Mouse (Mus musculus): ENCODE measurements around the gene Pou3f1. TPM values are rescaled to one million over a fixed set of nuclear protein-coding genes. Genes with fewer than 3 reads are reported as not detected.
"Not testable (repeated sequence)": the region's sequence is repeated elsewhere in the genome, so short reads cannot be mapped to it uniquely, and the experiment has no call there.

Gene Pou3f1
- total RNA-seq, 2 experiments from 2014 or later: 0.38 to 0.43 TPM

GRCm38 (mm10) chr4:124692416-124692861 is 35.8 kb downstream of the Pou3f1 start:
- no peak for DNase-seq

GRCm38 (mm10) chr4:124693135-124693894 is 36.7 kb downstream of the Pou3f1 start, which contains the start of gene Utp11:
TSS of gene Utp11 (minus strand) at chr4:124693600.
- DNase-seq: peak; percentile 87

GRCm38 (mm10) chr4:124694572-124694971 is 38.0 kb downstream of the Pou3f1 start:
- peak; percentile 38 for DNase-seq

- DNase-seq: peak; percentile 74
Observed at GRCm38 (mm10) chr4:124695786-124696516, 39.3 kb downstream of the Pou3f1 start.

GRCm38 (mm10) chr4:124699791-124700190 is 43.2 kb downstream of the Pou3f1 start:
- DNase-seq: peak; percentile 65

GRCm38 (mm10) chr4:124700248-124700971 is 43.8 kb downstream of the Pou3f1 start, which contains the start of gene Fhl3:
TSS of gene Fhl3 (plus strand) at chr4:124700701.
- peak; percentile 83 for DNase-seq

- DNase-seq: peak; percentile 80
Observed at GRCm38 (mm10) chr4:124701052-124701845, 44.6 kb downstream of the Pou3f1 start.

GRCm38 (mm10) chr4:124701916-124702315 is 45.3 kb downstream of the Pou3f1 start:
- peak; percentile 58 for DNase-seq

GRCm38 (mm10) chr4:124703406-124703805 is 46.8 kb downstream of the Pou3f1 start:
- peak; percentile 74 for DNase-seq

GRCm38 (mm10) chr4:124703881-124704796 is 47.5 kb downstream of the Pou3f1 start:
- no peak for DNase-seq

- peak; percentile 55 for DNase-seq
Observed at GRCm38 (mm10) chr4:124704797-124705474, 48.3 kb downstream of the Pou3f1 start.

- DNase-seq: no peak
Observed at GRCm38 (mm10) chr4:124705661-124706269, 49.2 kb downstream of the Pou3f1 start.

GRCm38 (mm10) chr4:124707381-124708199 is 51.0 kb downstream of the Pou3f1 start:
- DNase-seq: peak; percentile 24

GRCm38 (mm10) chr4:124708200-124708517 is 51.6 kb downstream of the Pou3f1 start:
- DNase-seq: not testable (repeated sequence)

- DNase-seq: peak; percentile 92
Observed at GRCm38 (mm10) chr4:124708518-124709477, 52.2 kb downstream of the Pou3f1 start.

GRCm38 (mm10) chr4:124709961-124710446 is 53.4 kb downstream of the Pou3f1 start:
- DNase-seq: peak; percentile 41
